Mouse (Mus musculus) megakaryocyte, embryonic 14.5 days (primary cell): ENCODE data around the gene Nsun2. TPM values are rescaled to one million over a fixed set of nuclear protein-coding genes. Genes with fewer than 3 reads are reported as not detected.

Source experiments
- H3K27me3 ChIP-seq: replicated peaks from 2 replicates; pipeline ENCODE3; 2012; ENCODE audit warnings: inconsistent platforms
- H3K36me3 ChIP-seq: replicated peaks from 2 replicates; pipeline ENCODE3; 2012; ENCODE audit warnings: low read length, inconsistent platforms, mixed read lengths
- H3K4me1 ChIP-seq: 2 replicates; pipeline ENCODE4 v1.6.1; 2012; ENCODE audit warnings: inconsistent platforms
- H3K4me3 ChIP-seq: replicated peaks from 2 replicates; pipeline ENCODE3; 2012; ENCODE audit warnings: moderate library complexity, mild to moderate bottlenecking, inconsistent platforms
- H3K9me3 ChIP-seq: 2 replicates; pipeline ENCODE4 v1.6.1; 2012; ENCODE audit warnings: inconsistent platforms
- FLI1 ChIP-seq: IDR thresholded peaks from 2 replicates; pipeline ENCODE4 v1.6.1; 2012; ENCODE audit warnings: low read length, inconsistent platforms, mixed read lengths
- GATA1 ChIP-seq: IDR thresholded peaks from 3 replicates; pipeline ENCODE4 v1.6.1; 2012; ENCODE audit warnings: mixed read lengths, low read length, inconsistent platforms, borderline replicate concordance
- polyA plus RNA-seq: library from polyadenylated mRNA; stranded (reverse); fragments of >175 nt; gene quantifications from 2 replicates; pipeline ENCODE4 v1.2.3, GENCODE M21; 2012; ENCODE audit warnings: low replicate concordance; ENCODE audit not compliant: insufficient read depth

The Nsun2 gene
- polyA plus RNA-seq, 1 experiment: 18.8 TPM

- Histone ChIP-seq H3K4me3 (no peak overlapping the region), H3K36me3 (no peaks in the 10 kb centered on the region), H3K9me3 (0 out of 2 replicates have a peak, but pooled peaks cover 4% of the 10 kb centered on the region), H3K4me1 (peaks cover 9% of the 10 kb centered on the region; the same call in 1 of the 2 replicates), H3K27me3 (peaks cover 21% of the 10 kb centered on the region)
- TF ChIP-seq GATA1 (no peak), FLI1 (no peak)
Measured at GRCm38 (mm10) chr13:69547488-69548180, 14.1 kb downstream of the Nsun2 start.

- Histone ChIP-seq H3K4me1 (peaks cover 3% of the 10 kb centered on the region; the same call in 1 of the 2 replicates), H3K36me3 (no peaks in the 10 kb centered on the region), H3K9me3 (0 out of 2 replicates have a peak, but pooled peaks cover 4% of the 10 kb centered on the region), H3K27me3 (peaks cover 18% of the 10 kb centered on the region), H3K4me3 (no peak overlapping the region)
- no peak for TF ChIP-seq FLI1
- no peak for TF ChIP-seq GATA1
Measured at GRCm38 (mm10) chr13:69549980-69550379, 16.4 kb downstream of the Nsun2 start.

- 0 out of 2 replicates have a peak, but pooled peaks cover 4% of the 10 kb centered on the region for H3K9me3 ChIP-seq
- no peaks in the 10 kb centered on the region for H3K36me3 ChIP-seq
- TF ChIP-seq FLI1: no peak
- TF ChIP-seq GATA1: no peak
- no peak overlapping the region for H3K4me3 ChIP-seq
- H3K27me3 ChIP-seq: peaks cover 13% of the 10 kb centered on the region
- no peaks in the 10 kb centered on the region for H3K4me1 ChIP-seq
Measured at GRCm38 (mm10) chr13:69550831-69551230, 17.3 kb downstream of the Nsun2 start.

- no peaks in the 10 kb centered on the region for H3K4me1 ChIP-seq
- no peak overlapping the region for H3K4me3 ChIP-seq
- TF ChIP-seq GATA1 (no peak), FLI1 (no peak)
- no peaks in the 10 kb centered on the region for H3K36me3 ChIP-seq
- 0 out of 2 replicates have a peak, but pooled peaks cover 4% of the 10 kb centered on the region for H3K9me3 ChIP-seq
- peaks cover 12% of the 10 kb centered on the region for H3K27me3 ChIP-seq
Measured at GRCm38 (mm10) chr13:69553024-69553423, 19.5 kb downstream of the Nsun2 start.

DNA sequence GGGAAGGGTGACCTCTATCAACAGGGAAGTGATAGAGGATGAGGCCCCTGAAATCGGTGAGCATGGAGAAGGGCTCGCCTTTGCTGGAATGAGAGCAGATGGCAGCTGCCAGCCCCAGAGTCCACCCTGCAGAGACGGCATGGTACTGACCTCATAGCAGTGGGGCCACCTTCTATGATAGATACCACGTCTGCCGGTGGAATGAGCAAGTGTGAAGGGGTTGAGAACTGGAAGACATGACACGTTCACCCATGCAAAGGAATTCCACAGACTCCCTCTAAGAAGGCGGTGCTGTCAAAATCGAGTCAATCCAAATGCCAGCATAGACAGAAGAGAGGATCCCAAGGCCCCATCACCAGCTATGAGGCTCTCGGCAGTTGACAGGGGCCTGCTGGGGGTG is 20.7 kb downstream of the Nsun2 start:
- no peaks in the 10 kb centered on the region for H3K36me3 ChIP-seq
- 0 out of 2 replicates have a peak, but pooled peaks cover 4% of the 10 kb centered on the region for H3K9me3 ChIP-seq
- no peak overlapping the region for H3K4me3 ChIP-seq
- no peaks in the 10 kb centered on the region for H3K4me1 ChIP-seq
- H3K27me3 ChIP-seq: peaks cover 14% of the 10 kb centered on the region
- TF ChIP-seq GATA1 (no peak), FLI1 (no peak)

- H3K4me1 ChIP-seq: 0 out of 2 replicates have a peak, but pooled peaks cover 3% of the 10 kb centered on the region
- peaks cover 10% of the 10 kb centered on the region for H3K27me3 ChIP-seq
- H3K36me3 ChIP-seq: no peaks in the 10 kb centered on the region
- no peak for TF ChIP-seq GATA1
- no peak for TF ChIP-seq FLI1
- no peak overlapping the region for H3K4me3 ChIP-seq
- H3K9me3 ChIP-seq: 0 out of 2 replicates have a peak, but pooled peaks cover 4% of the 10 kb centered on the region
Measured at GRCm38 (mm10) chr13:69555045-69555444, 21.5 kb downstream of the Nsun2 start.

DNA sequence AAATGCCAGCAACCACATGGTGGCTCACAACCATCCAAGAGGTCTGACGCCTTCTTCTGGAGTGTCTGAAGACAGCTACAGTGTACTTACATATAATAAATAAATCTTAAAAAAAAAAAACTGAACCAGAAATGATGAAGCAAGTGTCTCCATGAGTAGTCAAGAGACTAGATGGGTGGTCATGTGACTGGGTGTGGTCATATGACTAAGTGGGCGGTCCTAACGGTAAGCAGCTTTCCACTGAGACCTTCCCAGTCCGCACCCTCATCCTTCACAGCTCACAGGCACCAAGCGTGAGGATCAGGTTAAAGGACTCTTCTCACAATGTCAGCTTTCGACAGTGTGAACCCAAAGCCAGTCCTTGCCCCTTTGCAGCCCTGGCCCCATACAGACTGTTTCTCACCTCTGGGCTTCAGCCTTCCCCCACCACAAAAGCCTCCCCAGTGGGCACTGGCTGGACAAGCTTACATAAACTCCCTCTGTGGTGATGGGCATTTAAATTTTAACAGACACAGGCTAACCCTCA is 22.5 kb downstream of the Nsun2 start:
- 0 out of 2 replicates have a peak, but pooled peaks cover 3% of the 10 kb centered on the region for H3K4me1 ChIP-seq
- TF ChIP-seq GATA1 (no peak), FLI1 (no peak)

GRCm38 (mm10) chr13:69556728-69557127 is 23.2 kb downstream of the Nsun2 start:
- 0 out of 2 replicates have a peak, but pooled peaks cover 3% of the 10 kb centered on the region for H3K4me1 ChIP-seq
- TF ChIP-seq FLI1 (no peak), GATA1 (no peak)
- peaks cover 7% of the 10 kb centered on the region for H3K27me3 ChIP-seq
- H3K36me3 ChIP-seq: no peaks in the 10 kb centered on the region
- H3K4me3 ChIP-seq: no peak overlapping the region
- no peaks in the 10 kb centered on the region for H3K9me3 ChIP-seq

More for the DNA sequence above, 22.5 kb downstream of the Nsun2 start:
- H3K27me3 ChIP-seq: peaks cover 7% of the 10 kb centered on the region
- H3K9me3 ChIP-seq: 0 out of 2 replicates have a peak, but pooled peaks cover under 1% of the 10 kb centered on the region
- no peak overlapping the region for H3K4me3 ChIP-seq
- H3K36me3 ChIP-seq: no peaks in the 10 kb centered on the region

DNA sequence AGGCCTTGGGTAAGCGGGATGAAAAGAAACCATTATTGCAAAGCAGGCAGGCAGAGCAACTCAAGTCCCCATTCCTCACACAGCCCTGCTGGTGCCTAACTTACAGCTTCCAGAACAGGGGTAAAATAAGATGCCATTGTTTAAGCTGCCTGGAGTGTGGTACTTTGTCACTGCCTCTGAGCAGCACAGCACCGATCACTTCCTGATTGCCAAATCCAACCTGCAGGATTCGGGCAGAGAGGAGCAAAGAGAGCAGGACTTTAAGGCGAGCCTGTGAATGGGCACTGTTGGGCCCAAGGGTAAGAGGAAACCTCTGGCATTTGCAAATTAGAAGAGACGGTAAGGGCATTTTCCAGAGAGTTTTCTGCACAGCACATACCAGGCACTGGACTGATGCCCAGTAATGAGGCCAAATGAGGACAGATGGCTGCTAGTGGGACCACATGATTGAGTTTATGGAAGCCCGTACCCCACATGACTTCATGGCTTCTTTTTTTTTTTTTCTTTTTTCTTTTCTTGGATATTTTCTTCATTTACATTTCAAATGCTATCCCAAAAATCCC is 24.6 kb downstream of the Nsun2 start:
- Histone ChIP-seq H3K36me3 (no peaks in the 10 kb centered on the region), H3K27me3 (peaks cover 10% of the 10 kb centered on the region), H3K4me1 (0 out of 2 replicates have a peak, but pooled peaks cover 3% of the 10 kb centered on the region), H3K4me3 (no peak overlapping the region), H3K9me3 (no peaks in the 10 kb centered on the region)
- TF ChIP-seq GATA1 (no peak), FLI1 (no peak)
